Mouse (Mus musculus) adrenal gland, postnatal 14 days (tissue): ENCODE data around the gene Ube3b. TPM values are rescaled to one million over a fixed set of nuclear protein-coding genes. Genes with fewer than 3 reads are reported as not detected.

Experiments used
- DNase-seq: peaks from one replicate; pipeline ENCODE4 v3.0.0; 2021; ENCODE audit warnings: mixed read lengths
- long read RNA-seq, 2 experiments: library from polyadenylated mRNA; stranded (forward); transcript quantifications; one replicate each; pipeline ENCODE4 v2.0.0; 2021
- total RNA-seq: library from RNA; stranded (reverse); gene quantifications from 2 replicates; pipeline ENCODE4 v1.2.3, GENCODE M21; 2021

Gene Ube3b
- total RNA-seq, result 61.5 and 74.2 TPM in 2 replicates
- long read RNA-seq, experiment 1, full-length matches to known transcripts, result 16 of 75 reads
- long read RNA-seq, experiment 1, partial matches to known transcripts, result 52 of 75 reads
- long read RNA-seq, experiment 1, other reads (novel, unspliced or antisense), result 7 of 75 reads
- long read RNA-seq, experiment 2, full-length matches to known transcripts, result 16 of 46 reads
- long read RNA-seq, experiment 2, partial matches to known transcripts, result 17 of 46 reads
- long read RNA-seq, experiment 2, other reads (novel, unspliced or antisense), result 13 of 46 reads

- peak; percentile 93 for DNase-seq
Measured at GRCm38 (mm10) chr5:114380209-114381012, at the start of gene Ube3b, which contains the start of gene Kctd10. TSS of gene Ube3b (plus strand) at chr5:114380607. TSS of gene Kctd10 (minus strand) at chr5:114380508.

- no peak for DNase-seq
Measured at GRCm38 (mm10) chr5:114342996-114343395, 37.4 kb upstream of the Ube3b start.

- no peak for DNase-seq
Measured at GRCm38 (mm10) chr5:114343612-114344011, 36.8 kb upstream of the Ube3b start.

- DNase-seq, result no peak
Measured at GRCm38 (mm10) chr5:114345538-114345937, 34.9 kb upstream of the Ube3b start.

- DNase-seq, result no peak
Measured at GRCm38 (mm10) chr5:114347005-114347404, 33.4 kb upstream of the Ube3b start.

- DNase-seq, result no peak
Measured at GRCm38 (mm10) chr5:114351490-114351889, 28.9 kb upstream of the Ube3b start.

GRCm38 (mm10) chr5:114356250-114356935 lies 24.0 kb upstream of the Ube3b start:
- DNase-seq, result peak; percentile 90

- no peak for DNase-seq
Measured at GRCm38 (mm10) chr5:114356936-114357751, 23.3 kb upstream of the Ube3b start.

- DNase-seq, result no peak
Measured at GRCm38 (mm10) chr5:114358833-114359232, 21.6 kb upstream of the Ube3b start.

GRCm38 (mm10) chr5:114359586-114359985 lies 20.8 kb upstream of the Ube3b start:
- no peak for DNase-seq

- DNase-seq, result no peak
Measured at GRCm38 (mm10) chr5:114360968-114361367, 19.4 kb upstream of the Ube3b start.

GRCm38 (mm10) chr5:114365043-114365752 lies 15.2 kb upstream of the Ube3b start:
- peak; percentile 77 for DNase-seq

- DNase-seq, result no peak
Measured at GRCm38 (mm10) chr5:114368121-114368520, 12.3 kb upstream of the Ube3b start.

- no peak for DNase-seq
Measured at GRCm38 (mm10) chr5:114368803-114369496, 11.5 kb upstream of the Ube3b start.

- no peak for DNase-seq
Measured at GRCm38 (mm10) chr5:114369921-114370320, 10.5 kb upstream of the Ube3b start.

GRCm38 (mm10) chr5:114370371-114370776 lies 10.0 kb upstream of the Ube3b start:
- peak; percentile 67 for DNase-seq

- DNase-seq, result no peak
Measured at GRCm38 (mm10) chr5:114371331-114371730, 9.1 kb upstream of the Ube3b start.

- DNase-seq, result no peak
Measured at GRCm38 (mm10) chr5:114371731-114372473, 8.5 kb upstream of the Ube3b start.

GRCm38 (mm10) chr5:114372565-114372964 lies 7.8 kb upstream of the Ube3b start:
- no peak for DNase-seq

GRCm38 (mm10) chr5:114373174-114373573 lies 7.2 kb upstream of the Ube3b start:
- no peak for DNase-seq
